Mouse (Mus musculus): ENCODE data around the gene Zfp541. TPM values are rescaled to one million over a fixed set of nuclear protein-coding genes. Genes with fewer than 3 reads are reported as not detected.
A peak's percentile ranks its signal among the peaks of the same experiment; 100 is the strongest.

Gene Zfp541
- polyA plus RNA-seq, 1 experiment, result not detected

DNA sequence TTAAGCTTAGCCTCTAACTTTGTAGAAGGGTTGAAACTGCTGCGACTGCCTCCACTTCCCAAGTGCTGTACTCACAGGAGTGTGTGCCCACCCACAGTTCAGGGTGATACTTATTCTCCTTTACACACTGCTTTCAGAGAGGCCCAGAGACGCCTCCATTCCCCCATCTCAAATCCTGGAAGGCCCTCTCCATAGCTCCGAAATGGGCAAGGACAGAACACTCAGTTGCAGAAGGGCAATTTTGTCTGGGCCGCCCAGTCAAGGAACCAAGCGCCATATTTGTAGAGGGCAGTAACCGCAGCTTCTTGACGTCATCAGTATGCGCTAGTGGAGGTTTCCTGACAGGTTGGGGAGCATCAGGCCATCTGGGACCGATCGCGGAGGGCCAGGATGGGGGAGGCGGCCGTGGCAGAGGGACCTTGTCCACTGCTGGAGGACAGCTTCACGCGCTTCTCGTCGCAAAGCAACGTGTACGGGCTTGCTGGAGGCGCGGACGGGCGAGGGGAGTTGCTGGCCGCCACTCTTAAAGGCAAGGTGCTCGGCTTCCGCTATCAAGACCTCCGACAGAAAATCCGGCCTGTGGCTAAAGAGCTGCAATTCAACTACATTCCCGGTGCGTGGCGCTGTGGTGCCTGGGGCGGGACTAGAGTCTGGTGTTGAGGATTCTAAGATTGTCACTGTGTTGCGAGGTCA is 58.1 kb downstream of the Zfp541 start, which contains the start of gene Kptn:
Gene Kptn (plus strand): TSS at position 327 of the 693 bp plus-strand sequence.
- H3K79me2 ChIP-seq (ENCODE audit: control insufficient read depth, insufficient read depth), result no peaks in the 10 kb centered on the region
- no peaks in the 10 kb centered on the region for H3K27me3 ChIP-seq (ENCODE audit: control insufficient read depth, insufficient read depth, insufficient read length)
- H3K4me3 ChIP-seq, result peak within 1 kb of the TSS; percentile 52
- H3K4me2 ChIP-seq (ENCODE audit: low read depth), result peak within 1 kb of the TSS; percentile 76
- H3ac ChIP-seq (ENCODE audit: control insufficient read depth, insufficient read length), result peak within 1 kb of the TSS; percentile 30
- TF ChIP-seq CEBPB (IDR thresholded peaks at IDR 0.05; ENCODE audit: insufficient read depth, poor library complexity, severe bottlenecking), result no peak
- TF ChIP-seq REST (IDR thresholded peaks at IDR 0.05; ENCODE audit: insufficient read depth, insufficient read length), result no peak
- no peak for TF ChIP-seq TCF3 (IDR thresholded peaks at IDR 0.05; ENCODE audit: insufficient read length, low read depth)
- TF ChIP-seq MYOG (IDR thresholded peaks at IDR 0.05; ENCODE audit: control insufficient read depth in 1 of 3, insufficient read depth in 1 of 3, insufficient read length in 2 of 3, low read depth in 2 of 3), result peak in 1 of 3 experiments; percentile 13
- peak; percentile 75 for TF ChIP-seq POLR2AphosphoS2 (IDR thresholded peaks at IDR 0.05; ENCODE audit: insufficient read length, low read depth)
- no peak for TF ChIP-seq E2F4 (IDR thresholded peaks at IDR 0.05; ENCODE audit: insufficient read depth)
- TF ChIP-seq MYOD1 (IDR thresholded peaks at IDR 0.05; ENCODE audit: control insufficient read depth in 1 of 3, insufficient read length in 2 of 3, low read depth in 2 of 3), result no peak
- TF ChIP-seq MAX (IDR thresholded peaks at IDR 0.05; ENCODE audit: low read depth), result no peak
- no peak for TF ChIP-seq USF1 (IDR thresholded peaks at IDR 0.05; ENCODE audit: low read depth)
- no peak for TF ChIP-seq TCF12 (IDR thresholded peaks at IDR 0.05; ENCODE audit: insufficient read depth, poor library complexity, severe bottlenecking)
- peak; percentile 48 for TF ChIP-seq POLR2A (IDR thresholded peaks at IDR 0.05; ENCODE audit: insufficient read length, low read depth)
- peak; percentile 69 for TF ChIP-seq SRF (IDR thresholded peaks at IDR 0.05; ENCODE audit: control insufficient read depth, insufficient read length, low read depth)
- no peaks in the 10 kb centered on the region for H3K36me3 ChIP-seq (ENCODE audit: control insufficient read depth, insufficient read depth)

GRCm38 (mm10) chr7:16120262-16120600 is 58.6 kb downstream of the Zfp541 start:
- H3K4me2 ChIP-seq (ENCODE audit: low read depth), result peak overlapping the region; percentile 74
- no peaks in the 10 kb centered on the region for H3K79me2 ChIP-seq (ENCODE audit: control insufficient read depth, insufficient read depth)
- H3ac ChIP-seq (ENCODE audit: control insufficient read depth, insufficient read length), result peak overlapping the region; percentile 30
- H3K27me3 ChIP-seq (ENCODE audit: control insufficient read depth, insufficient read depth, insufficient read length), result no peaks in the 10 kb centered on the region
- H3K4me3 ChIP-seq, result peak overlapping the region; percentile 52
- TF ChIP-seq TCF12 (IDR thresholded peaks at IDR 0.05; ENCODE audit: insufficient read depth, poor library complexity, severe bottlenecking) (no peak), SRF (IDR thresholded peaks at IDR 0.05; ENCODE audit: control insufficient read depth, insufficient read length, low read depth) (no peak), REST (IDR thresholded peaks at IDR 0.05; ENCODE audit: insufficient read depth, insufficient read length) (no peak), CEBPB (IDR thresholded peaks at IDR 0.05; ENCODE audit: insufficient read depth, poor library complexity, severe bottlenecking) (no peak), POLR2A (IDR thresholded peaks at IDR 0.05; ENCODE audit: insufficient read length, low read depth) (no peak)
- no peaks in the 10 kb centered on the region for H3K36me3 ChIP-seq (ENCODE audit: control insufficient read depth, insufficient read depth)

DNA sequence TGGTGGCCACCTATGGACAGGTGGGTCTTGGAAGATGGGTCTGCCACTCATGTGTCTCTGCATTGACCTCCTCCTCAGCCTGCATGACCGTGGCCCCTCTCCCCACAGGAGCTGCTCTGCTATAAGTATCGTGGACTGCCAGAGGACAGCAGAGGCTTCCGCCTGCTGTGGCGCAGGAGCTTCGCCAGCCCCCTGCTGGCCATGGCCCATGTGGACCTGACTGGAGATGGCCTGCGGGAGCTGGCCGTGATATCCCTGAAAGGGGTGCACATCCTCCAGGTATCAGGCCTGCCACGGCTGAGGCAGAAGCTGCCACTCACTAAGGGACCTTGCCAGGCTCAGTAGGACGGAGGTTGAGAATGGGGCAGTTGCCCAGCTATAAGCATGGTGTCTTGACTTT is 64.2 kb downstream of the Zfp541 start:
- H3K4me2 ChIP-seq (ENCODE audit: low read depth), result no peak overlapping the region
- TF ChIP-seq POLR2AphosphoS2 (IDR thresholded peaks at IDR 0.05; ENCODE audit: insufficient read length, low read depth), result no peak
- no peak for TF ChIP-seq SRF (IDR thresholded peaks at IDR 0.05; ENCODE audit: control insufficient read depth, insufficient read length, low read depth)
- no peak for TF ChIP-seq POLR2A (IDR thresholded peaks at IDR 0.05; ENCODE audit: insufficient read length, low read depth)
- no peak for TF ChIP-seq MYOD1 (IDR thresholded peaks at IDR 0.05; ENCODE audit: control insufficient read depth in 1 of 3, insufficient read length in 2 of 3, low read depth in 2 of 3)
- no peak for TF ChIP-seq TCF3 (IDR thresholded peaks at IDR 0.05; ENCODE audit: insufficient read length, low read depth)
- no peak for TF ChIP-seq TCF12 (IDR thresholded peaks at IDR 0.05; ENCODE audit: insufficient read depth, poor library complexity, severe bottlenecking)
- no peak for TF ChIP-seq CEBPB (IDR thresholded peaks at IDR 0.05; ENCODE audit: insufficient read depth, poor library complexity, severe bottlenecking)
- no peak for TF ChIP-seq E2F4 (IDR thresholded peaks at IDR 0.05; ENCODE audit: insufficient read depth)
- TF ChIP-seq REST (IDR thresholded peaks at IDR 0.05; ENCODE audit: insufficient read depth, insufficient read length), result no peak
- TF ChIP-seq MAX (IDR thresholded peaks at IDR 0.05; ENCODE audit: low read depth), result no peak
- TF ChIP-seq MYOG (IDR thresholded peaks at IDR 0.05; ENCODE audit: control insufficient read depth in 1 of 3, insufficient read depth in 1 of 3, insufficient read length in 2 of 3, low read depth in 2 of 3), result no peak
- no peaks in the 10 kb centered on the region for H3K36me3 ChIP-seq (ENCODE audit: control insufficient read depth, insufficient read depth)
- H3K27me3 ChIP-seq (ENCODE audit: control insufficient read depth, insufficient read depth, insufficient read length), result peaks cover 7% of the 10 kb centered on the region
- no peaks in the 10 kb centered on the region for H3K79me2 ChIP-seq (ENCODE audit: control insufficient read depth, insufficient read depth)
- H3ac ChIP-seq (ENCODE audit: control insufficient read depth, insufficient read length), result no peak overlapping the region
- no peak overlapping the region for H3K4me3 ChIP-seq

DNA sequence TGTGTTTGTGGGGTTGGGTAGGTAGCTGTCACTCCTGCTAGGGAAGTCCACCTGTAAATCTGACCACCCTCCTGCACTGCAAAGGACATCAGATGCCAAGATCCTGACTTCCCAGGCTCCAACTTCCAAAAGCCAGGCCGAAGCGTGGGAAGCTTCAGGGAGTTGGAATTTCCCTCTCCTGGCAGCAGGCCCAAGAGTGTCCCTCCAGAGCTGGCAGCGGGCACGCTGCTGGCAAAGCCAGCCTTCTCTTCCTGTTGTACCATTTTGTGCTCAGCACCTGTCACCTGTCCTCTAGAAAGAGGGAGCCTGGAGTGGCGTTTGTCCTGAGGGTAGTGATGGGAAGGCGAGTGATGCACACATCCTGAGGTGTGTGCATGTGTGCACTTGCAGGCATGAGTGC is 66.7 kb downstream of the Zfp541 start:
- peaks cover 28% of the 10 kb centered on the region for H3K27me3 ChIP-seq (ENCODE audit: control insufficient read depth, insufficient read depth, insufficient read length)
- no peaks in the 10 kb centered on the region for H3K79me2 ChIP-seq (ENCODE audit: control insufficient read depth, insufficient read depth)
- no peak overlapping the region for H3K4me2 ChIP-seq (ENCODE audit: low read depth)
- TF ChIP-seq MYOD1 (IDR thresholded peaks at IDR 0.05; ENCODE audit: control insufficient read depth in 1 of 3, insufficient read length in 2 of 3, low read depth in 2 of 3) (no peak), E2F4 (IDR thresholded peaks at IDR 0.05; ENCODE audit: insufficient read depth) (no peak), MYOG (IDR thresholded peaks at IDR 0.05; ENCODE audit: control insufficient read depth in 1 of 3, insufficient read depth in 1 of 3, insufficient read length in 2 of 3, low read depth in 2 of 3) (no peak), REST (IDR thresholded peaks at IDR 0.05; ENCODE audit: insufficient read depth, insufficient read length) (no peak), POLR2AphosphoS2 (IDR thresholded peaks at IDR 0.05; ENCODE audit: insufficient read length, low read depth) (no peak), MAX (IDR thresholded peaks at IDR 0.05; ENCODE audit: low read depth) (no peak), USF1 (IDR thresholded peaks at IDR 0.05; ENCODE audit: low read depth) (no peak), CEBPB (IDR thresholded peaks at IDR 0.05; ENCODE audit: insufficient read depth, poor library complexity, severe bottlenecking) (no peak), TCF3 (IDR thresholded peaks at IDR 0.05; ENCODE audit: insufficient read length, low read depth) (no peak), TCF12 (IDR thresholded peaks at IDR 0.05; ENCODE audit: insufficient read depth, poor library complexity, severe bottlenecking) (no peak), POLR2A (IDR thresholded peaks at IDR 0.05; ENCODE audit: insufficient read length, low read depth) (no peak), SRF (IDR thresholded peaks at IDR 0.05; ENCODE audit: control insufficient read depth, insufficient read length, low read depth) (no peak)
- no peak overlapping the region for H3ac ChIP-seq (ENCODE audit: control insufficient read depth, insufficient read length)
- H3K4me3 ChIP-seq, result no peak overlapping the region
- no peaks in the 10 kb centered on the region for H3K36me3 ChIP-seq (ENCODE audit: control insufficient read depth, insufficient read depth)

Measured in myocyte (in vitro differentiated cells).